Mouse (Mus musculus): ENCODE measurements around the gene Apbb1.

GRCm38 (mm10) chr7:105576166-105576748, 5.2 kb downstream of the Apbb1 start:
- no peak for TF ChIP-seq GATA1 (IDR thresholded peaks at IDR 0.05; ENCODE audit: low read length)
- TF ChIP-seq TAL1 (IDR thresholded peaks at IDR 0.05; ENCODE audit: low read length) = no peak

All from erythroblast, embryonic 14.5 days (primary cell).